Mouse (Mus musculus) gastrocnemius, adult 2 months (tissue): Measurements from ENCODE around the gene Ciz1. TPM values are rescaled to one million over a fixed set of nuclear protein-coding genes. Genes with fewer than 3 reads are reported as not detected.
A peak's percentile ranks its signal among the peaks of the same experiment; 100 is the strongest.

ENCODE experiments used
- DNase-seq: peaks from one replicate; pipeline ENCODE4 v3.0.0; 2022
- H3K27ac ChIP-seq: fragments of 200-600 bp; 2 replicates; pipeline ENCODE4 v1.8.1; 2022; ENCODE audit warnings: mild to moderate bottlenecking
- H3K4me3 ChIP-seq: fragments of 200-600 bp; 2 replicates; pipeline ENCODE4 v1.8.1; 2022; ENCODE audit warnings: mild to moderate bottlenecking, moderate library complexity
- CTCF ChIP-seq: fragments of 200-600 bp; IDR thresholded peaks from 2 replicates; pipeline ENCODE4 v1.8.1; 2022; ENCODE audit warnings: antibody characterized with exemption, mild to moderate bottlenecking, moderate library complexity
- intact Hi-C: fragments of 180-260 bp; cut with DNase I; formaldehyde crosslinking; loops from one replicate; pipeline ENCODE4 v1.15.1; 2025
- long read RNA-seq, 2 experiments: library from polyadenylated mRNA; stranded (forward); transcript quantifications; one replicate each; pipeline ENCODE4 v2.0.0; 2021
- total RNA-seq, 2 experiments: library from RNA; stranded (reverse); gene quantifications; 2 replicates each; pipeline ENCODE4 v1.2.3; 2021

Gene Ciz1
- total RNA-seq, result 10 to 100 TPM; 26.4 to 26.6 TPM
- long read RNA-seq, experiment 1, partial matches to known transcripts, result 9 of 45 reads
- long read RNA-seq, experiment 1, other reads (novel, unspliced or antisense), result 34 of 45 reads
- long read RNA-seq, experiment 2, partial matches to known transcripts, result 5 of 30 reads
- long read RNA-seq, experiment 2, other reads (novel, unspliced or antisense), result 23 of 30 reads

DNA sequence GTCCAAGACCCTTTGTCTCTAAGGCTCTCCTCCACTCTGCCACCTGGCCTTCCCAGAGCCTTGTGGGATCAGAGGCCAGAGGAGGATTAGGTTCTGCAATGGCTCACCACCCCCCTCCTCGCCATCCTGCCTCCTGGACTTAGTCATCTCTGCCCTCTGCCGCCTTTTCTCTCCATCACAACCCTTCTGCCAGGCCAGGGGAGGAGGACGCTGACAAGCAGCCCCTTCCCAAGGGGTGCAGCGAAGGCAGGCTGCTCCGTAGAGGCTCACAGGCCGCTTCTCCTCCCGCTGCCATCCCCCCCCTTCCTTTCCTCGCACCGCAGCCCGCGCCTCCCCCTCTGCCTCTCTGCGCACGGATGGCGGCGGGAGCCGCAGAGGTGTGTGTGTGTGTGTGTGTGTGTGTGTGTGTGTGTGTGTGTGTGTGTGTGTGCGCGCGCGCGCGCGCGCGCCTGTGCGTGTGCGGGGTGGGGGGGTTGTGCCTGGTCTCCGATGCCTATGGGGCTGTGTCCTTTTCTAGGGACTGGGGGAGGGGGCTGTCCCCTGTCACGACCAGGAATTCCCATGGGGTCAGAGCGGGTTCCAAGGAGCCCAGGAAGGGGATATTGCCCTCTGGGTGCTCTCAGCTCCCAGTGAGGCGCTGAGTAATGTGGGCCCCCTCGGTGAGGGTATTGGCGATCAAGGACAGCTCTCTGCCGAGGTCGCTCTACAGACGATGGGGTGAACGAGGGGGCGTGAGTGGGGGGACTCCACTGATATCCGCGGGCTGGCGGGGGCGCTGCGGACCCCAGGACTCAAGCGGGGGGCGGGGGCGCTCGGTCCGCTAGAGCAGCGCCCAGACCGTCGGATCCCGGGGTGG, at the start of gene Ciz1:
TSS of gene Ciz1 (plus strand) at position 177 of the 856 bp plus-strand sequence.
- Histone ChIP-seq H3K4me3 (peak within 1 kb of the TSS; percentile 88), H3K27ac (peak within 1 kb of the TSS; percentile 85)
- intact Hi-C loops, result loop anchor here (5.0 kb wide), 2 partner anchors 45 to 135 kb away; no protein-coding TSS in a partner anchor
- DNase-seq, result peak; percentile 35
- no peak for TF ChIP-seq CTCF

DNA sequence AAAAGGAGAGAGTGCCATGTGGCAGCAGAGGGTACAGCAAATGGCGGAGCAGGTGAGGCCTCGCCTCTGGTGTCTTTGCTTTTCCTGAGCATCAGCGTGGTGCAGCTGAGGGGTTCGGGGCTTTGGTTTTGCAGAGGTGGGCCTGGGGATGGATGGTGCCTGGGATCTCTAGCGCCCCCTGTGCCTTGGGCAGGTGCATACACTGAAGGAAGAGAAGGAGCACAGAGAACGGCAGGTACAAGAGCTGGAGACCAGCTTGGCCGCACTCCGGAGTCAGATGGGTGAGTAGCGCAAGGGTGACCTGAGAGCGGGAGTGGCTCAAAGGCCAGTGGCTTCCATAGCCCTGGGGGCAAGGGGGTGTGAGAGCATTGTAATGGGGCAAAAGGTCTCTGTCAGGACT, 49.2 kb upstream of the Ciz1 start:
- no peak overlapping the region for H3K27ac ChIP-seq
- TF ChIP-seq CTCF, result peak; percentile 50
- intact Hi-C loops, result no loop called here
- H3K4me3 ChIP-seq, result no peak overlapping the region
- DNase-seq, result no peak

DNA sequence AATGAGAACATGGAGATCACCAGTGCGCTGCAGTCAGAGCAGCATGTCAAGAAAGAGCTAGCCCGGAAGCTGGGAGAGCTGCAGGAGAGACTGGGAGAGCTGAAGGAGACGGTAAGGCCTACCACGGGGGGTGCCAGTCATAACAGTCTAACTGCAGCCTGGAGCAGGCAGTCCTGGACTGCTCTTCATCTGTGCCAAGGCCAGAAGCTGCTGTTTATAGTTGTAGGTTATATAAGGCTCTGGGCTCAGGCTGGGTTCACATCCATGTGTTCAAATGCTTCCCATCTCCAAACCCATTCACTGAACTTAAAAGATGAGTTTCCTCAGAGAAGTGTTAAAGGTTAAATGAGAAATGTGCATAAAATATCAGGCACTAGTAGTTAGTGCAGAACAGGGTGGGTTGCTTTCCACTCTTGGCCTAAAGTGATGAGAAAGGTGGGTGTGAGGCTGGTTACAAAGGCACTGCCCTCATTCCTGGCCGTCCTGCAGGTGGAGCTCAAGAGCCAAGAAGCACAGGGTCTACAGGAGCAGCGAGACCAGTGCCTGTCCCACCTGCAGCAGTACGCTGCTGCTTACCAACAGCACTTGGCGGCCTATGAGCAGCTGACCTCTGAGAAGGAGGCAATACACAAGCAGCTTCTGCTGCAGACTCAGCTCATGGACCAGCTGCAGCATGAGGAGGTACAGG, 47.8 kb upstream of the Ciz1 start:
- Histone ChIP-seq H3K4me3 (no peak overlapping the region), H3K27ac (no peak overlapping the region)
- intact Hi-C loops, result no loop called here
- peak; percentile 75 for TF ChIP-seq CTCF
- peak; percentile 75 for DNase-seq

DNA sequence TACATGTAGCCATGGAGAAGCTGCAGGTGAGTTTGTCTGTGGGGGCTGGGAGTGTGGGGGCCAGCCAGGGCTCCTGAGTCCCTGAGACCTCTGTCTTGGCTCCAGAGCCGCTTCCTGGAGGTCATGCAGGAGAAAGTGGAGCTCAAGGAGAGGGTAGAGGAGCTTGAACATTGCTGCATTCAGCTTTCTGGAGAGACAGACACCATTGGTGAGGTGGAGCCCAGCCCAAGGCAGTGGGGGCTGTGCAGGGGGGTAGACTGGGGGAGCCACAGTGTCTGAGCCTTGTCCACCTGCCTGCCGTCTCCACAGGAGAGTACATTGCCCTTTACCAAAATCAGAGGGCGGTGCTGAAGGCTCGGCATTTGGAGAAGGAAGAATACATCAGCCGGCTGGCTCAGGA, 46.5 kb upstream of the Ciz1 start:
- H3K27ac ChIP-seq, result no peak overlapping the region
- intact Hi-C loops, result loop anchor here (5.0 kb wide), 2 partner anchors 47 to 92 kb away; partner anchors contain the start of genes Ciz1, Dnm1 and Ptges2
- no peak overlapping the region for H3K4me3 ChIP-seq
- no peak for TF ChIP-seq CTCF
- DNase-seq, result no peak

DNA sequence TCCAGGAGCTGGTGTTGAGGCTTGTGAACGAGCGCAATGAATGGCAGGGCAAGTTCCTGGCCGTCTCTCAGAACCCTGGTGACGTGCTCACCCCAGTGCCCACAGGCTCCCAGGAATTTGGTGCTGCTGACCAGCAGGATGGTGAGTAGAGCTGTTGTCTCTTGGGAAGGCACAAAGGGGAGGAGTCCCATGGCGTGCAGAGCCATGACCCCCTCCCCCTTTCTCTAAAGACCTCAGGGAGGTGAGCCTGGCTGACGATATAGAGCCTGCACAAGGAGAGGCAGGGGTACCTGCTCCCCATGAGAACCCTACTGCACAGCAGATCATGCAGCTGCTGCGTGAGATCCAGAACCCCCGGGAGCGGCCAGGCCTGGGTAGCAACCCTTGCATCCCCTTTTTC, 46.0 kb upstream of the Ciz1 start:
- intact Hi-C loops, result loop anchor here (5.0 kb wide), 2 partner anchors 46 to 91 kb away; partner anchors contain the start of genes Ciz1, Dnm1 and Ptges2
- TF ChIP-seq CTCF, result no peak

DNA sequence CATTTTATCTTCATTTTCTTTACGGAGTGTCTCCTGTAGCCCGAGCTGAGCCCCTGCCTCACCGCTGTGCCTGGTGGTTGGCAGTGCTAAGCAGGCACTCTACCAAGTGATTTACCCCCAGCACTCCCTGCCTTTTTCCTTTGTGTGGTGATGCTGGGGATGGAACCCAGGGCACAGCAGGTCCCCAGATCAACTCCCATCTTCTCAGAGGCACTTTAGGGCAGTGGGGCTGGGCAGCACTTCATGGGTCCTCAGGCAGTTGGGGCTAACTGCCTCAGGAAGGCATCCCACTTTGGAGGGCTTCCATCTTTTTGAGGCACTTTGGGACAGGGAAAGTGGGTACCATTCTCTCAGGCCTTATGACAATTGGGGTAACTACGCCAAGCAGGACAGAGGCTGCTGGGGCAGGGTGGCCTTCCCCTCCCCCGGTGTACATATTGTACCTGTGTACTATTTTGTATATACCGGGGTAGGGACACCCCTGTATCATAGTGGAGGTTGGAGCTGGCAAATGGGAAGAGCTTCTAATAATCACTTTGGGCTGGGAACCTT, 44.8 kb upstream of the Ciz1 start:
- Histone ChIP-seq H3K27ac (no peak overlapping the region), H3K4me3 (no peak overlapping the region)
- intact Hi-C loops, result loop anchor here (5.0 kb wide), 2 partner anchors 45 to 90 kb away; partner anchors contain the start of genes Ciz1, Dnm1 and Ptges2
- TF ChIP-seq CTCF, result no peak
- no peak for DNase-seq

More for the DNA sequence above, 46.0 kb upstream of the Ciz1 start:
- no peak for DNase-seq
- Histone ChIP-seq H3K4me3 (no peak overlapping the region), H3K27ac (no peak overlapping the region)

DNA sequence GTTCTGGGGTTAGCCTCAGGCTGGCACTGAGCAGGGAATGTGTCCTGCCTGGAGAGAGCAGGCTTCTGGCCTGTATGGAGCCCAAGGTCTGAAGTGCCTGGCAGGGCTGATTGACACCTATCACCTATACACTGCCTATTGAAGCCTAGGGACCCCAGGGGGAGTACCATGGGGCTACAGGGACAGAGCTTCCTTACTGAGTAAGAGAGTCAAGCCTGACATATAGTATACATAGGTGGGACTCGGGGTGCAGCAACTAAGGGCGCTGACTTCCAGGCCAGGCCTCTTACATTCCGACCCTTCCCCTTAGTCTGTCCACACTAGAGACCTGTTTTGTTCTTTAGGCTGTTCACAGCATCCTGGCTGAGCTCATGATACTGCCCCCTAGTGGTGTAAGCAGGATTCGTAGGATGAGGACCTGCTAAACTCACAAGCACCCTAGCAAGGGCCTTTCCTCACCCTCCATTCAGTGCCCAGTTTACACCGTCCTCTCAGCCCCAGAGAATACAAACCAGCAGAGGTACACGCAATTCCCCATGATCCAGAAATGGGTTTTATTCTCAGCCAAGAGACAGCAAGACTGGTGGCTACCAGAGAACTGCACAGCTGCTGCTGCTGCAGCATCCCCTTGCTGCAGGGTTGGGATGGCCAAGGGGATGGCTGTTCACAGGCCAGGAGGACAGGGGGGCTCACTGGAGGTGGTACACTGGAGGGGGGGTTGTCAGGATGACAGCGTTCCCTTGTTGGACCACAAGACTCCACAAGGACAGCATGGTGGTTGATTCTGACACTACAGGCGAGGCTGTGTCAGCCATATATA, 44.0 kb upstream of the Ciz1 start:
- H3K27ac ChIP-seq, result no peak overlapping the region
- peak; percentile 87 for TF ChIP-seq CTCF
- peak; percentile 64 for DNase-seq
- intact Hi-C loops, result loop anchor here (5.0 kb wide), 2 partner anchors 44 to 89 kb away; partner anchors contain the start of genes Ciz1, Dnm1 and Ptges2
- no peak overlapping the region for H3K4me3 ChIP-seq

DNA sequence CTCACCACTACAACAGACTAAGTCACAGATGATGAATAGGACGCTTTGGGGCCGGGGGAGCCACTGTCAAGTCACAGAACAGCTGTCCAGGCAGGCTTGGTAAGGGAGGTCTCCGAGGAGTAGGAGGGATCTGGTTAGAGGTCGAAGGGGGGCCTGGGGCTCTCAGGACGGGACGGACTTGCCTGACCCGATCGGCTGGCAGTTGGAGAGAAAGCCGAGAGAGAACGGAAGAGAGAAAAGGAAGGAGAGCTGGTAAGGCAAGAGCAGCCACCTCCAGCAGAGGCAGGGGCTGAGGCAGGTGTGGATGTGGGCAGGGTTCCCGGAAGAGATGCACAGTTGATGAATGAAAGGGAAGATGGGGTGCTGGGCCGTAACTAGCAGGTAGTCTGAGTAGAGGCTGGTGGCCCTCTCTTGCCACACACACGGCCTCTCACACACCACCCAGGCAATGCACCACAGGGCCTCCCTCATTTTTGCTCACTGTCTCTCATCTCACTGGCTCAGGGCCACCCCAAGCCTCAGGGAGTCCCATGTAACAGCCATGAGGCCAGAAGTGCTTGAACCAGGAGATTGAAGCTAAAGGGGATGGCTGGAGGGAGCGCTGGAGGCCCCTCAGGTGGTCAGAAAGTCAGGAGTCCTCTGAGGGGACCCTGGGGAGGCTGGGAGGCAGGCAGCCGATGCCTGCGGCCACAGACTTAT, 43.1 kb upstream of the Ciz1 start:
- no peak for DNase-seq
- no peak overlapping the region for H3K4me3 ChIP-seq
- intact Hi-C loops, result loop anchor here (5.0 kb wide), 2 partner anchors 43 to 88 kb away; partner anchors contain the start of genes Ciz1, Dnm1 and Ptges2
- no peak overlapping the region for H3K27ac ChIP-seq
- TF ChIP-seq CTCF, result no peak

DNA sequence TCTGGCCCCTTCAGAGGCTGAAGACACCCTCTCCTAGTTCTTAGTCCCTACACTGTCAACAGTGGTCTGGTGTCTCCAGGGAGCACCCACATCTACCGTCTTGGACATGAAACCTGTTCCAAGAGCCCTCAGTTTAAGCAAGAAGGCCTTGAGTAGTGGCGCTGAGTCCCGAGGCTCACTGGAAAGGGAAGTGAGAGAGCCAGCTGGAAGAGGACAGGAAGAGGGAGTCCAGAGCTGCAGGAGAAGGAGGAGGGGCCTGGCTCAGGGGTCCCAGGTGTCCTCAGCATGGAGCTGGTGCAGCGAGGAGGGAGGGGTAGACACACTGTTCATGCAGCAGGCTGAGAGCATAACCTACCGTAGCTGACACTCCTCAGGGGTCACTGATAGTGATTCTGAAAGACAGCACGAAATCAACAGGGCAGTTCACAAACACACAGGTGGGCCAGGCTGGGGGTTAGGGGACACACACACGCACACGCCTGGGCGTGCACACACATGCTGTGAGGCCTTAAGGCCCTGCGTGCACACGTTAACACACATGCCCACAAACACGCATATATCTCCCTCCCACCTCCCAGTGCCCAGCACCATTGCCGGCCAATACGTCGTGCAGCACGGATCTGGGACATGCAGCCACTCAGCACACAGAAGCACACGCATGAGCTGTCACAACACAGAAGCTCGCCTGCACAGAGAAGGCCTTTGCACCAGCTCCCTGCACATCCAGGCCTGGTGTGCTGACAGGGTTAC, 41.9 kb upstream of the Ciz1 start:
- Histone ChIP-seq H3K4me3 (peak overlapping the region; percentile 17; the same call in 1 of the 2 replicates), H3K27ac (no peak overlapping the region)
- no peak for TF ChIP-seq CTCF
- intact Hi-C loops, result no loop called here
- DNase-seq, result peak; percentile 26
